Mouse (Mus musculus): ENCODE measurements around the gene Acy3. TPM values are rescaled to one million over a fixed set of nuclear protein-coding genes. Genes with fewer than 3 reads are reported as not detected.
"Not testable (repeated sequence)": the region's sequence is repeated elsewhere in the genome, so short reads cannot be mapped to it uniquely, and the experiment has no call there.

Gene Acy3
- total RNA-seq, 2 experiments from 2014 or later, result 12.8 to 13.4 TPM

GRCm38 (mm10) chr19:4037154-4037787, 50.9 kb downstream of the Acy3 start:
- intact Hi-C loops (cut with DNase I), result not testable (repeated sequence)

GRCm38 (mm10) chr19:4037788-4038232, 51.4 kb downstream of the Acy3 start, which contains the start of gene Gstp1:
TSS of gene Gstp1 (minus strand) at chr19:4037985.
- DNase-seq, result peak; percentile 92
- intact Hi-C loops (cut with DNase I), result no loop called here

More at GRCm38 (mm10) chr19:4037154-4037787, 50.9 kb downstream of the Acy3 start:
- not testable (repeated sequence) for DNase-seq

Other genes starting within 250 kb of the Acy3 start
- 10 to 100 TPM; 36.7 to 38.9 TPM for gene Kmt5b, start 219.1 kb upstream of the Acy3 start, total RNA-seq (2021)
- 10 to 100 TPM; 12.1 to 17.8 TPM for gene Chka, start 134.8 kb upstream of the Acy3 start, total RNA-seq (2021)
- gene Tcirg1, start 79.4 kb upstream of the Acy3 start, total RNA-seq (2021), result 10 to 100 TPM; 15.7 to 16.2 TPM
- 100 to 1,000 TPM; 358 to 371 TPM for gene Ndufs8, start 73.8 kb upstream of the Acy3 start, total RNA-seq (2021)
- gene Aldh3b1, start 56.8 kb upstream of the Acy3 start, total RNA-seq (2021), result 1 to 10 TPM; 2.6 to 2.7 TPM
- gene Unc93b1, start 51.4 kb upstream of the Acy3 start, total RNA-seq (2021), result 10 to 100 TPM; 19.7 to 24.5 TPM
- gene Aldh3b3, start 27.9 kb upstream of the Acy3 start, total RNA-seq (2021), result under 1 TPM; 0.10 to 0.24 TPM
- gene Aldh3b2, start 14.2 kb upstream of the Acy3 start, total RNA-seq (2021), result under 1 TPM; 0.32 to 0.72 TPM
- gene Tbx10, start 6.2 kb downstream of the Acy3 start, total RNA-seq (2021), result not detected
- 10 to 100 TPM; 61.2 to 71.2 TPM for gene Nudt8, start 14.0 kb downstream of the Acy3 start, total RNA-seq (2021)
- 1 to 10 TPM; 1.4 to 1.6 TPM for gene Gm49405, start 14.1 kb downstream of the Acy3 start, total RNA-seq (2021)
- gene Doc2g, start 16.7 kb downstream of the Acy3 start, total RNA-seq (2021), result 100 to 1,000 TPM; 102 to 103 TPM
- gene Ndufv1, start 26.2 kb downstream of the Acy3 start, total RNA-seq (2021), result 100 to 1,000 TPM; 960 to 987 TPM
- gene Gstp1, start 51.4 kb downstream of the Acy3 start, total RNA-seq (2021), result 100 to 1,000 TPM; 270 to 278 TPM
- gene Gstp2, start 59.5 kb downstream of the Acy3 start, total RNA-seq (2021), result 10 to 100 TPM; 87.3 to 90.7 TPM
- not detected for gene Gstp3, start 73.0 kb downstream of the Acy3 start, total RNA-seq (2021)
- gene Cabp2, start 95.0 kb downstream of the Acy3 start, total RNA-seq (2021), result not detected
- 10 to 100 TPM; 21.9 to 26.3 TPM for gene Cdk2ap2, start 110.6 kb downstream of the Acy3 start, total RNA-seq (2021)
- 10 to 100 TPM; 30.8 to 32.8 TPM for gene Pitpnm1, start 113.4 kb downstream of the Acy3 start, total RNA-seq (2021)
- 10 to 100 TPM; 47.7 to 62.6 TPM for gene Aip, start 139.3 kb downstream of the Acy3 start, total RNA-seq (2021)
- gene Gpr152, start 153.2 kb downstream of the Acy3 start, total RNA-seq (2021), result not detected
- gene Cabp4, start 157.5 kb downstream of the Acy3 start, total RNA-seq (2021), result not detected
- 10 to 100 TPM; 87.2 to 90.7 TPM for gene Coro1b, start 162.0 kb downstream of the Acy3 start, total RNA-seq (2021)
- 1 to 10 TPM; 1.6 to 2.2 TPM for gene Ptprcap, start 167.0 kb downstream of the Acy3 start, total RNA-seq (2021)
- 10 to 100 TPM; 22.4 to 24.3 TPM for gene Rps6kb2, start 176.8 kb downstream of the Acy3 start, total RNA-seq (2021)
- gene Carns1, start 188.9 kb downstream of the Acy3 start, total RNA-seq (2021), result 10 to 100 TPM; 40.2 to 53.6 TPM
- gene Tbc1d10c, start 204.7 kb downstream of the Acy3 start, total RNA-seq (2021), result 1 to 10 TPM; 2.6 to 2.9 TPM
- gene Ppp1ca, start 205.5 kb downstream of the Acy3 start, total RNA-seq (2021), result 100 to 1,000 TPM; 420 to 454 TPM
- gene Rad9a, start 215.1 kb downstream of the Acy3 start, total RNA-seq (2021), result 1 to 10 TPM; 6.0 to 8.6 TPM
- gene Clcf1, start 227.7 kb downstream of the Acy3 start, total RNA-seq (2021), result 1 to 10 TPM; 1.6 to 2.5 TPM
- not detected for gene AC109138.7, start 227.8 kb downstream of the Acy3 start, total RNA-seq (2021)
- gene Pold4, start 245.3 kb downstream of the Acy3 start, total RNA-seq (2021), result 10 to 100 TPM; 10.7 to 13.5 TPM